12 mouse cellular contexts compared by ENCODE assay signal in the genomic region with DNA sequence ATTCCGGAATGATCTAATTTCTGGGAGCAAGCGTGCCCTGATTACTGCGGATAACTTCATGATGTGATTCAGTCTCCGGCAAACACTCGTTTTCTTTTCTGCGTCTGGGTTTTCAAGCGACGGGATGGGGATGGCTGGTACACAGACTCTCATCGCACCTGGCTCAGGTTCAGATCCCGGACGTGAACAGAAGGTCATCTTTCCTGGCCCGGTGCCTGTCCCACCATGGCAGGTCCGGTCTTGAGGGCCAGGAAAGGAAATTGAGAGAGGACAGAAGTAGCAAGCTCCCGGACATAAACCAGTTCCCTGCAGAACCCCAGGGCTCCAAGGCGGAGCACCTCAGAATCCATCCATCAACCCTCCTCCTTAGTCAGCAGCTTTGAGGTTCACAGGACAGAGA. TPM values are rescaled to one million over a fixed set of nuclear protein-coding genes. Genes with fewer than 3 reads are reported as not detected.
DNase-seq lines count a peak whose midpoint lies in the region; ATAC-seq and TF ChIP-seq lines count a peak whose summit lies in the region.
"Had no signal": no experiment of that assay in that cellular context is flagged by ENCODE, and none has a peak within 500 bp of the region (broad histone marks: within the 10 kb centered on the region; RNA-seq: fewer than 3 reads in every experiment).

No protein-coding gene starts in this region.

- no peak overlapping the region for H3K4me2 ChIP-seq in forebrain, embryonic 14.5 days (ENCODE audit: low read length)
- no peak overlapping the region for H3K4me2 ChIP-seq in midbrain, embryonic 14.5 days (ENCODE audit: low read length)
- H3K4me2 ChIP-seq: limb, embryonic 13.5 days had no signal

- no peaks in the 10 kb centered on the region for H3K9me3 ChIP-seq in forebrain, embryonic 14.5 days (replicated peaks; ENCODE audit: control insufficient read depth, low read length)
- H3K9me3 ChIP-seq in midbrain, embryonic 14.5 days (ENCODE audit: control insufficient read depth, low read length) = no peaks in the 10 kb centered on the region
- H3K9me3 ChIP-seq: embryonic facial prominence, embryonic 10.5 days; limb, embryonic 13.5 days had no signal

- 85% methylated on average over 15 of the region's 15 CpGs for WGBS in forebrain, embryonic 14.5 days
- 80% methylated on average over 15 of the region's 15 CpGs for WGBS in midbrain, embryonic 14.5 days
- 89% methylated on average over 15 of the region's 15 CpGs for WGBS in thymus, adult 2 months

- H3K9ac ChIP-seq in forebrain, embryonic 14.5 days (ENCODE audit: low read length) = 0 out of 2 replicates have a peak overlapping the region, but pooled peaks have one; percentile 5
- H3K9ac ChIP-seq in midbrain, embryonic 14.5 days (replicated peaks; ENCODE audit: low read length) = no peak overlapping the region
- H3K9ac ChIP-seq: limb, embryonic 13.5 days; liver, postnatal 0 days had no signal

- peaks cover 10% of the 10 kb centered on the region for H3K4me1 ChIP-seq in forebrain, embryonic 14.5 days (ENCODE audit: control insufficient read depth, insufficient read depth, low read length)
- H3K4me1 ChIP-seq in midbrain, embryonic 14.5 days (ENCODE audit: control insufficient read depth, insufficient read depth, low read length) = peaks cover 18% of the 10 kb centered on the region
- H3K4me1 ChIP-seq in thymus, adult 2 months (replicated peaks; ENCODE audit: control insufficient read depth, insufficient read depth, low read length) = no peaks in the 10 kb centered on the region

- ATAC-seq in cerebellum, adult (ENCODE audit: insufficient number of reproducible peaks, low FRiP score, low TSS enrichment) = peak; percentile 80
- no peak for ATAC-seq in forebrain, embryonic 14.5 days
- ATAC-seq in midbrain, embryonic 14.5 days (ENCODE audit: low FRiP score, low TSS enrichment) = no peak
- ATAC-seq: liver, postnatal 0 days; Patski had no signal

- no peaks in the 10 kb centered on the region for H3K27me3 ChIP-seq in forebrain, embryonic 14.5 days (replicated peaks; ENCODE audit: control insufficient read depth, insufficient read depth, low read length)
- no peaks in the 10 kb centered on the region for H3K27me3 ChIP-seq in midbrain, embryonic 14.5 days (ENCODE audit: control insufficient read depth, insufficient read depth, low read length)
- no peaks in the 10 kb centered on the region for H3K27me3 ChIP-seq in thymus, adult 2 months (ENCODE audit: control insufficient read depth, insufficient read depth, low read length)

- no peaks in the 10 kb centered on the region for H3K36me3 ChIP-seq in forebrain, embryonic 14.5 days (ENCODE audit: control insufficient read depth, insufficient read depth, low read length)
- H3K36me3 ChIP-seq in midbrain, embryonic 14.5 days (ENCODE audit: control insufficient read depth, insufficient read depth, low read length) = no peaks in the 10 kb centered on the region
- no peaks in the 10 kb centered on the region for H3K36me3 ChIP-seq in thymus, adult 2 months (ENCODE audit: control insufficient read depth, insufficient read depth, low read length)
- H3K36me3 ChIP-seq: embryonic facial prominence, embryonic 10.5 days; limb, embryonic 13.5 days had no signal

- TF ChIP-seq CTCF in thymus, adult 2 months (IDR thresholded peaks at IDR 0.05; ENCODE audit: borderline replicate concordance, control insufficient read depth, extremely low read depth, insufficient read depth, low read length, poor library complexity) = no peak

- no peak overlapping the region for H3K4me3 ChIP-seq in forebrain, embryonic 14.5 days (ENCODE audit: low read depth, low read length)
- no peak overlapping the region for H3K4me3 ChIP-seq in midbrain, embryonic 14.5 days (replicated peaks; ENCODE audit: low read depth, low read length)
- H3K4me3 ChIP-seq in thymus, adult 2 months (ENCODE audit: control insufficient read depth, insufficient read depth, low read length) = no peak overlapping the region
- H3K4me3 ChIP-seq: embryonic facial prominence, embryonic 10.5 days; limb, embryonic 13.5 days had no signal

- no peak for TF ChIP-seq POLR2A in thymus, adult 2 months (IDR thresholded peaks at IDR 0.05; ENCODE audit: control insufficient read depth, extremely low read depth, insufficient read depth, low read length, poor library complexity)

- peak overlapping the region; percentile 48; the same call in 1 of the 2 replicates for H3K27ac ChIP-seq in forebrain, embryonic 14.5 days (ENCODE audit: low read depth, low read length)
- H3K27ac ChIP-seq in midbrain, embryonic 14.5 days (replicated peaks; ENCODE audit: low read depth, low read length) = peak overlapping the region; percentile 68; the same call in 1 of the 2 replicates
- H3K27ac ChIP-seq in thymus, adult 2 months (ENCODE audit: control insufficient read depth, insufficient read depth, low read length) = no peak overlapping the region
- H3K27ac ChIP-seq: embryonic facial prominence, embryonic 10.5 days; limb, embryonic 13.5 days had no signal

- DNase-seq in cerebellum, adult 11-12 months = peak; percentile 99
- no peak for DNase-seq in forebrain, embryonic 14.5 days (ENCODE audit: low spot score)
- DNase-seq in midbrain, embryonic 14.5 days = no peak
- DNase-seq in spleen, postnatal 10 days (ENCODE audit: low spot score in 2 of 2) = no peak
- DNase-seq in lung, postnatal 14 days = no peak
- no peak for DNase-seq in thymus, adult 2 months
- DNase-seq: gastrocnemius, postnatal 36 days; liver, postnatal 0 days had no signal

RNA-seq across cellular contexts. Expression of a gene that starts 19.9 kb away (rescaled TPM):
- polyA plus RNA-seq in forebrain, embryonic 14.5 days (2014; fragmentation: Nextera tagmentation; extraction: Ambion mirVana) = 28.2 and 32.3 TPM in 2 replicates
- 31.7 and 41.9 TPM in 2 replicates for polyA plus RNA-seq in midbrain, embryonic 14.5 days (2014; fragmentation: Nextera tagmentation; extraction: Ambion mirVana)
- polyA plus RNA-seq in thymus, adult 2 months (2012; rRNA removed) = 0.32 and 0.50 TPM in 2 replicates
- polyA plus RNA-seq: Patski had no signal

Comparison
In these comparisons a context has a peak if more than half of its experiments do, and no peak if none do; other contexts are left out.
1. RNA of a gene that starts 19.9 kb away (polyA plus RNA-seq): 31.7 to 41.9 TPM in midbrain, embryonic 14.5 days and 28.2 to 32.3 TPM in forebrain, embryonic 14.5 days; 0.32 to 0.50 TPM in thymus, adult 2 months; every median in the first group is over 10 times any median in the second.